Mouse (Mus musculus) ES-Bruce4 (cell line): ENCODE data around the gene Mcoln2.

ENCODE experiments used
- CTCF ChIP-seq: IDR thresholded peaks from one replicate; pipeline ENCODE4 v1.8.1; 2011; ENCODE audit warnings: low read depth, low read length
- POLR2A ChIP-seq: IDR thresholded peaks from one replicate; pipeline ENCODE4 v1.8.1; 2011; ENCODE audit warnings: low read length; ENCODE audit not compliant: insufficient read depth

- TF ChIP-seq POLR2A: no peak
- no peak for TF ChIP-seq CTCF
Measured at GRCm38 (mm10) chr3:146233741-146234140, 84.1 kb downstream of the Mcoln2 start.
